ENCODE assay signal across 7 mouse cellular contexts in the genomic region with DNA sequence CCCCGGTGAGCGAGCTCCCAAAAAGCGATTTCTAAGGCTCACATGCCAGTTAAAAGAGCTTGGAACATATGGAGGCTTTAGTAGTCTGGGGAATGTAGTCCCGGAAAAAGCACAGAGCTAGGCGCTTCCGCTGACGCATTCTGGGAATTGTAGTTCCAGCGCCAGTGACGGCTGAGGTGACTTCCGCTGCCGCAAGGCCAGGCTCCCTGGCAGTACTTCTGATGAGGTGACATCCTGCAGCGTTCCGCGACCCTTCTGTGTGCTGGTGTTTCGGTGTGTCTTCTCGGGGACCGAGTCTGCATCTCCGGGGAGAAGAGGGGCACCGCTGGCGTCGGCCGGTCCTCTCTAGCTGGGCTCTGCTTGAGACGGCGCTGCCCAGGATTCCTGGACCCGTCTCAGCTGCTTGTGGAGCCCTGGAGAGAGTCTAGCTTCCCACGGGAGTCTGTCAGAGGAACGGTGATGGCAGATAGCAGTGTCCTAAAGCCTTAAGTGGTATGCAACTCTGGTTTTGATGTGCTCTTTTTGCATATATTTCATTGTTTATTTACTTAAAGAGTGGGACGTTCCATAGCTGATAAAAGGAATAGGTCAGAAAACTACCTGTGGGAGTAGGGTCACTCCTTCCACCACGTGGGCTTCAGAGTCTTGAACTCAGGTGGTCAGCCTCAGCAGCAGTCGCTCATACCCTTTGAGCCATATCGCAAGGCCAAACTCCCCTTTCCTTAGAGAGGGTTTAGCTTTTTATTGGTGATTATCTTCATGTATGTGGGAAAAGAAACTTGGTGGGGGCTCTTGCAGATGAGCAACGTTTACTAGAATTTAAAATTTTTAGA. TPM values are rescaled to one million over a fixed set of nuclear protein-coding genes. Genes with fewer than 3 reads are reported as not detected.
DNase-seq lines count a peak whose midpoint lies in the region; ATAC-seq lines count a peak whose summit lies in the region.

Gene Zfp235, plus strand, starts transcription at position 174 of the 833 bp plus-strand sequence.

- H3K27me3 ChIP-seq in intestine, embryonic 15.5 days (replicated peaks): no peaks in the 10 kb centered on the region
- no peaks in the 10 kb centered on the region for H3K27me3 ChIP-seq in midbrain, embryonic 10.5 days (ENCODE audit: low read depth, poor library complexity, severe bottlenecking)

- DNase-seq in adrenal gland, adult 18-20 months (ENCODE audit: low spot score in 2 of 2): peak; percentile 74 to 81
- peak; percentile 93 for DNase-seq in embryo, embryonic 11 days
- peak; percentile 82 for DNase-seq in gastrocnemius, postnatal 25 days
- DNase-seq in left cerebral cortex, postnatal 25 days (ENCODE audit: low spot score in 2 of 2): peak; percentile 92 to 96
- DNase-seq in midbrain, embryonic 10.5 days (ENCODE audit: low spot score): peak; percentile 84
- DNase-seq in right cerebral cortex, postnatal 4 days: peak; percentile 79

- WGBS in intestine, embryonic 15.5 days: 3% methylated on average over 32 of the region's 32 CpGs
- WGBS in midbrain, embryonic 10.5 days: 4% methylated on average over 32 of the region's 32 CpGs

- H3K9ac ChIP-seq in intestine, embryonic 15.5 days: peak within 1 kb of the TSS; percentile 74

- H3K9me3 ChIP-seq in intestine, embryonic 15.5 days: no peaks in the 10 kb centered on the region
- no peaks in the 10 kb centered on the region for H3K9me3 ChIP-seq in midbrain, embryonic 10.5 days (replicated peaks)

- peaks cover 5% of the 10 kb centered on the region; the same call in 1 of the 2 replicates for H3K4me1 ChIP-seq in intestine, embryonic 15.5 days (replicated peaks)
- H3K4me1 ChIP-seq in midbrain, embryonic 10.5 days: peaks cover 15% of the 10 kb centered on the region

- H3K4me2 ChIP-seq in intestine, embryonic 15.5 days (replicated peaks): peak within 1 kb of the TSS; percentile 75

- peak within 1 kb of the TSS; percentile 72 for H3K4me3 ChIP-seq in intestine, embryonic 15.5 days (replicated peaks)
- H3K4me3 ChIP-seq in midbrain, embryonic 10.5 days: peak within 1 kb of the TSS; percentile 82

- intact Hi-C loops in left cerebral cortex, postnatal 25 days (cut with DNase I): loop anchor here (1.0 to 10.0 kb wide), 3 partner anchors 22 to 121 kb away; partner anchors contain the start of genes Zfp108, Zfp112 and Zfp180

- H3K36me3 ChIP-seq in intestine, embryonic 15.5 days: peaks cover 9% of the 10 kb centered on the region
- peaks cover 35% of the 10 kb centered on the region for H3K36me3 ChIP-seq in midbrain, embryonic 10.5 days

- 0 out of 2 replicates have a peak within 1 kb of the TSS, but pooled peaks have one; percentile 33 for H3K27ac ChIP-seq in intestine, embryonic 15.5 days
- peak within 1 kb of the TSS; percentile 85 for H3K27ac ChIP-seq in midbrain, embryonic 10.5 days (replicated peaks)

- ATAC-seq in intestine, embryonic 15.5 days: peak; percentile 98

RNA-seq across cellular contexts. Expression of gene Zfp235, which starts in this region (rescaled TPM):
- total RNA-seq in adrenal gland, adult 18-20 months (2021): 10 to 100 TPM in 1 of 2 experiments, 1 to 10 TPM in 1; 8.7 to 10.0 TPM
- 1 to 10 TPM; 4.1 to 4.6 TPM for total RNA-seq in gastrocnemius, postnatal 25 days (2021)
- 12.7 and 15.2 TPM in 2 replicates for polyA plus RNA-seq in intestine, embryonic 15.5 days (2015; fragmentation: Nextera tagmentation; extraction: Ambion mirVana)
- 10 to 100 TPM; 20.2 to 20.4 TPM for total RNA-seq in left cerebral cortex, postnatal 25 days (2021)
- polyA plus RNA-seq in midbrain, embryonic 10.5 days (2016; fragmentation: Nextera tagmentation; extraction: Ambion mirVana): 14.0 and 14.9 TPM in 2 replicates

Comparison
In these comparisons a context has a peak if more than half of its experiments do, and no peak if none do; other contexts are left out.
1. Peak in every context shown above with its lines: DNase-seq, ATAC-seq, H3K4me3 ChIP-seq and H3K27ac ChIP-seq.